Mouse (Mus musculus) heart, embryonic 12.5 days (tissue): ENCODE measurements around the gene Trim63. TPM values are rescaled to one million over a fixed set of nuclear protein-coding genes. Genes with fewer than 3 reads are reported as not detected.

Experiments
- ATAC-seq: fragments of 200-750 bp; cut with Nextera tagmentation; 2 replicates; pipeline ENCODE4 v1.8.0; 2017; ENCODE audit warnings: moderate TSS enrichment, moderate library complexity; ENCODE audit not compliant: insufficient number of reproducible peaks, low FRiP score
- H3K27ac ChIP-seq: fragments of 300-500 bp; sonication (generic); 2 replicates; pipeline ENCODE4 v1.5.1; 2016; ENCODE audit warnings: mild to moderate bottlenecking, moderate library complexity; ENCODE audit not compliant: poor library complexity, severe bottlenecking
- H3K27me3 ChIP-seq: fragments of 300-500 bp; sonication (generic); replicated peaks from 2 replicates; pipeline ENCODE4 v1.6.1; 2016; ENCODE audit warnings: mild to moderate bottlenecking, moderate library complexity
- H3K36me3 ChIP-seq: fragments of 300-500 bp; sonication (generic); 2 replicates; pipeline ENCODE4 v1.6.1; 2016; ENCODE audit warnings: mild to moderate bottlenecking, moderate library complexity
- H3K4me1 ChIP-seq: fragments of 300-500 bp; sonication (generic); replicated peaks from 2 replicates; pipeline ENCODE4 v1.6.1; 2016; ENCODE audit warnings: mild to moderate bottlenecking
- H3K4me2 ChIP-seq: fragments of 300-500 bp; sonication (generic); 2 replicates; pipeline ENCODE4 v1.6.1; 2016; ENCODE audit warnings: mild to moderate bottlenecking, moderate library complexity
- H3K4me3 ChIP-seq: fragments of 300-500 bp; sonication (generic); 2 replicates; pipeline ENCODE4 v1.5.1; 2016; ENCODE audit warnings: mild to moderate bottlenecking
- H3K9ac ChIP-seq: fragments of 300-500 bp; sonication (generic); 2 replicates; pipeline ENCODE4 v1.6.1; 2016; ENCODE audit warnings: mild to moderate bottlenecking, moderate library complexity
- H3K9me3 ChIP-seq: fragments of 300-500 bp; sonication (generic); replicated peaks from 2 replicates; pipeline ENCODE4 v1.6.1; 2016; ENCODE audit warnings: mild to moderate bottlenecking, moderate library complexity
- WGBS: fragments of 180-500 bp; shearing (Covaris S2); methylation state at CpG from one replicate; pipeline ENCODE4 v1.1.7; 2016; 5-methylcytosine and 5-hydroxymethylcytosine counted together
- polyA plus RNA-seq: library from polyadenylated mRNA; unstranded; fragments of >200 nt; fragmentation: Nextera tagmentation; extraction: Ambion mirVana; gene quantifications from 2 replicates; pipeline ENCODE4 v1.2.1, GENCODE M21; 2016

The Trim63 gene
- polyA plus RNA-seq, 1 experiment from 2014 or later, result 93.9 TPM

DNA sequence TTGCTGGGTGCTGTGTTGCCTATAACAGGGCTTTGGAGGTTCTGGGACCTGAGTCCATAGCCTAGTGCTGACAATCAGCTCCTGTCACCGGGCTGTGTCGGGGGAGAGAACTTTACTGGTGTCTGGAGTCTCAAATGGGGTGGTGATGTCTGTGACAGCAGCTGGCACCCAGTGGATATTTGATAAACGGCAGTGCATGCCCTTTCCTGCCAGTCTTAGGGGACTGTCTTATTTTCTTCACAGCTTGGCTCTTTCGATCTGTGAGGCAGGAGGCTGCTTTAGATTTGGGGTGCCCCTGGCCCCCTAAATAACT, 15.5 kb upstream of the Trim63 start:
- 24% methylated on average over 4 of the region's 4 CpGs for WGBS
- H3K36me3 ChIP-seq, result no peaks in the 10 kb centered on the region
- peak overlapping the region; percentile 82 for H3K27ac ChIP-seq
- H3K9me3 ChIP-seq, result peaks cover 3% of the 10 kb centered on the region; the same call in 1 of the 2 replicates
- no peaks in the 10 kb centered on the region for H3K27me3 ChIP-seq
- H3K4me1 ChIP-seq, result peaks cover 42% of the 10 kb centered on the region
- H3K4me3 ChIP-seq, result no peak overlapping the region
- peak; percentile 40; the same call in 1 of the 2 replicates for ATAC-seq
- H3K9ac ChIP-seq, result peak overlapping the region; percentile 42; the same call in 1 of the 2 replicates
- peak overlapping the region; percentile 41 for H3K4me2 ChIP-seq

GRCm38 (mm10) chr4:134300316-134300715, 14.6 kb upstream of the Trim63 start:
- no peak overlapping the region for H3K9ac ChIP-seq
- peak overlapping the region; percentile 82 for H3K27ac ChIP-seq
- H3K4me3 ChIP-seq, result no peak overlapping the region
- WGBS, result 45% methylated on average over 9 of the region's 9 CpGs
- peak overlapping the region; percentile 41 for H3K4me2 ChIP-seq
- peak; percentile 16; the same call in 1 of the 2 replicates for ATAC-seq
- no peaks in the 10 kb centered on the region for H3K27me3 ChIP-seq
- peaks cover 3% of the 10 kb centered on the region; the same call in 1 of the 2 replicates for H3K9me3 ChIP-seq
- no peaks in the 10 kb centered on the region for H3K36me3 ChIP-seq
- H3K4me1 ChIP-seq, result peaks cover 39% of the 10 kb centered on the region

GRCm38 (mm10) chr4:134302084-134302483, 12.8 kb upstream of the Trim63 start:
- Histone ChIP-seq H3K4me2 (no peak overlapping the region), H3K9me3 (no peaks in the 10 kb centered on the region), H3K27me3 (no peaks in the 10 kb centered on the region), H3K36me3 (no peaks in the 10 kb centered on the region), H3K9ac (no peak overlapping the region), H3K27ac (peak overlapping the region; percentile 63), H3K4me1 (peaks cover 45% of the 10 kb centered on the region), H3K4me3 (no peak overlapping the region)
- 61% methylated on average over 5 of the region's 5 CpGs for WGBS
- ATAC-seq, result no peak

DNA sequence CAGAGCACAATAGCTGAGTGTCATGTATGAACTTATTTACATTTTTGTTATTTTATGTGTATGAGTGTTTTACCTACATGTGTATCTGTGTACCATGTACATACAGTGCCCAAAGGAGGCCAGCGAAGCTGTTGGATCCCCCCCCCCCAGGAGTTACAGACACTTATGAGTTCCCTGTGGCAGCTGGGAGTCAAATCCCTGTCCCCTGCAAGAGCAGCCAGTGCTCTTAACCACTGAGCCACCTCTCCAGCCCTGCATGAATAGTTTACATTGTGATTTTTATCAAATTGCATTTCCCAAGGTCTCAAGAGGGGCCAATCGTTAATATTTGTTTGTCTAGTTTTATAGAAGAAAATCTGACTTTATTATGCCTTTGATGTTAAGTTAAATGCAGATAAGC, 8.0 kb upstream of the Trim63 start:
- Histone ChIP-seq H3K4me1 (peaks cover 27% of the 10 kb centered on the region), H3K36me3 (no peaks in the 10 kb centered on the region), H3K9me3 (no peaks in the 10 kb centered on the region), H3K4me3 (no peak overlapping the region), H3K4me2 (peak overlapping the region; percentile 54), H3K27me3 (no peaks in the 10 kb centered on the region), H3K9ac (no peak overlapping the region; the same call in 1 of the 2 replicates), H3K27ac (peak overlapping the region; percentile 30; the same call in 1 of the 2 replicates)
- no peak for ATAC-seq
- WGBS, result 62% methylated on average over 2 of the region's 2 CpGs

- H3K4me1 ChIP-seq, result peaks cover 21% of the 10 kb centered on the region
- peak overlapping the region; percentile 45; the same call in 1 of the 2 replicates for H3K9ac ChIP-seq
- H3K27ac ChIP-seq, result peak overlapping the region; percentile 30
- peak; percentile 76 for ATAC-seq
- H3K4me2 ChIP-seq, result peak overlapping the region; percentile 54
- WGBS, result 16% methylated on average over 12 of the region's 12 CpGs
- no peaks in the 10 kb centered on the region for H3K27me3 ChIP-seq
- 0 out of 2 replicates have a peak overlapping the region, but pooled peaks have one; percentile 4 for H3K4me3 ChIP-seq
- no peaks in the 10 kb centered on the region for H3K36me3 ChIP-seq
- no peaks in the 10 kb centered on the region for H3K9me3 ChIP-seq
These were observed 7.4 kb upstream of the Trim63 start for GRCm38 (mm10) chr4:134307367-134308072.

DNA sequence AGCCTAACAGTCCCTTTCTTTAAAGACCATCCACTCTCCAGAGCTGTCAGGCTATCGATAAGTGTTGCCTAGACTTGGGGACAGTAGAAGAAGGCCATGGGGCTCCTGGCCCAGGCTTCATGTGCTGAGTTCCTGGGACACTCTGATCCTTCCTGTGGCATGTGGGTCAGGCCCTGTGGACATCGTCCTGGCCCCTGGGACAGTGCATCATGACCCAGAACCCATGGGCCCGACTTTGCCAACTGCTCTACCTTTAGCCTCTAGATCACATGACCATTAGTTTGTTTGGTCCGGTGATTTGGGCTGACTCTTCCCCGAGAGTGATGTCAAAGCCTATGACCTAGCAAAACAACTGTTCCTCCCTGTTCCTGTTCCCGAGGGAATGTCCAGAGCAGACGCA, 4.8 kb upstream of the Trim63 start:
- no peak overlapping the region for H3K4me2 ChIP-seq
- ATAC-seq, result no peak
- H3K9me3 ChIP-seq, result peaks cover 5% of the 10 kb centered on the region
- 78% methylated on average over 7 of the region's 7 CpGs for WGBS
- H3K4me1 ChIP-seq, result peaks cover 29% of the 10 kb centered on the region
- H3K27ac ChIP-seq, result no peak overlapping the region
- H3K36me3 ChIP-seq, result no peaks in the 10 kb centered on the region
- no peak overlapping the region for H3K9ac ChIP-seq
- H3K27me3 ChIP-seq, result no peaks in the 10 kb centered on the region
- no peak overlapping the region for H3K4me3 ChIP-seq

DNA sequence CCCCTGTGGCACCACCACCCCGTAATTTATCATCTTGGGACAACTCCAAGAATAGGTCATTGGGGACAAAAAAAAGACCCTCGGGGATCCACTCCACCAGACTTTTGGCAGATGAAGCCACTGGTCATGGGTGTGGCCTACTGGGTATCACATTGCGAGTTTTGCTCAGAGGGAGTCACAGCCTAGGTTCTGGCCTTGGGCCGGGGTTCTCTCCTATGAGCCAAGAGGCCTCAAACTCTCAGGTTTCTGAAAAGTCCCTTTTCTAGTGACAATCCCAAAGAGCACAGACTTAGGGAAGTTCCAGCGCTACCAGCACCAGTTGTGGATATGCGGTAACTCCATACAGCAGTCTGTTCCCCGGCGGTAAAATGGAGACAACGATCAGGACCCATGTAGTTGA, 4.3 kb upstream of the Trim63 start:
- Histone ChIP-seq H3K4me3 (no peak overlapping the region), H3K36me3 (no peaks in the 10 kb centered on the region), H3K4me2 (no peak overlapping the region), H3K27ac (no peak overlapping the region), H3K9me3 (peaks cover 5% of the 10 kb centered on the region), H3K9ac (no peak overlapping the region), H3K4me1 (peaks cover 29% of the 10 kb centered on the region), H3K27me3 (no peaks in the 10 kb centered on the region)
- WGBS, result 83% methylated on average over 9 of the region's 9 CpGs
- ATAC-seq, result no peak

GRCm38 (mm10) chr4:134311784-134312183, 3.1 kb upstream of the Trim63 start:
- WGBS, result 80% methylated on average over 9 of the region's 9 CpGs
- Histone ChIP-seq H3K9ac (no peak overlapping the region), H3K27me3 (no peaks in the 10 kb centered on the region), H3K9me3 (peaks cover 5% of the 10 kb centered on the region), H3K4me2 (no peak overlapping the region), H3K36me3 (no peaks in the 10 kb centered on the region), H3K27ac (no peak overlapping the region), H3K4me1 (peaks cover 26% of the 10 kb centered on the region), H3K4me3 (no peak overlapping the region)
- ATAC-seq, result no peak

DNA sequence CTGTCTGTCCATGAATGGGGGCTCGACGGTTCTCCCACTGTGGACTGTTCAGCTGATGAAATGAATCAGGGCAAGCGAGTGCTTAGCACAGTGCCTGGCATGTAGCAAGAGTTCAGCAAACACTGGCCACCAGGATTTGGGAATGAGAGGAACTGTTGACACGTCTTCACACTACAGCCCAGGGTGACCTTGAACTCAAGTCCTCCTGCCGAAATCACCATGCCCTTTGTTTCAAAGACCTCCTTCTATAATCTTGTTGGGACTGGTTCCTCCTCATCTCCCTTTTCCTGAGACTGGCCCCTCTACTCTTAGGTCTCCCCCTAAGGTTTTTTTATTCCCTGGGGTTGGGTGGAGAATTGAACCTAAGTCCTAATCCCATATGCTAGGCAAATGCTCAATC, 2.6 kb upstream of the Trim63 start:
- Histone ChIP-seq H3K4me3 (no peak overlapping the region), H3K27ac (no peak overlapping the region), H3K4me1 (peaks cover 24% of the 10 kb centered on the region), H3K9me3 (peaks cover 5% of the 10 kb centered on the region), H3K9ac (no peak overlapping the region), H3K36me3 (peaks cover 2% of the 10 kb centered on the region), H3K4me2 (no peak overlapping the region), H3K27me3 (no peaks in the 10 kb centered on the region)
- ATAC-seq, result no peak
- 88% methylated on average over 5 of the region's 5 CpGs for WGBS

DNA sequence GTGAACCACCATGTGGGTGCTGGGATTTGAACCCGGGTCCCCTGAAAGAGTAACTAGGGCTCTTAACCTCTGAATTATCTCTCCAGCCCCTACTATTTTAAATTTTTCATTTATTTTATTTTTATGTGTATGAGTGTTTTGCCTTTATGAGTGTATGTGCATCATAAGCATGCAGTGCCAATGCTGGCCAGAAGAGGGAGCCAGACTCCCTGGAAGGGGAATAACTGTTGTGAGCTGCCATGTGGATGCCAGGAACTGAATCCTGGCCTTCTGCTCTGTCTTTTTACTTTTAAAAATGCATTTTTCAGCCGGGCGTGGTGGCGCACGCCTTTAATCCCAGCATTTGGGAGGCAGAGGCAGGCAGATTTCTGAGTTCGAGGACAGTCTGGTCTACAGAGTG, 2.0 kb upstream of the Trim63 start:
- Histone ChIP-seq H3K27me3 (no peaks in the 10 kb centered on the region), H3K36me3 (peaks cover 8% of the 10 kb centered on the region), H3K4me2 (no peak overlapping the region), H3K4me3 (no peak overlapping the region), H3K9me3 (peaks cover 5% of the 10 kb centered on the region), H3K9ac (no peak overlapping the region), H3K4me1 (peaks cover 24% of the 10 kb centered on the region), H3K27ac (no peak overlapping the region)
- ATAC-seq, result no peak
- 93% methylated on average over 6 of the region's 6 CpGs for WGBS

GRCm38 (mm10) chr4:134314081-134314655, 752 bp upstream of the Trim63 start:
- Histone ChIP-seq H3K27ac (peak overlapping the region; percentile 98), H3K27me3 (no peaks in the 10 kb centered on the region), H3K36me3 (peaks cover 20% of the 10 kb centered on the region), H3K4me3 (0 out of 2 replicates have a peak overlapping the region, but pooled peaks have one; percentile 57), H3K9ac (no peak overlapping the region), H3K4me2 (peak overlapping the region; percentile 74; the same call in 1 of the 2 replicates), H3K4me1 (peaks cover 32% of the 10 kb centered on the region), H3K9me3 (peaks cover 5% of the 10 kb centered on the region)
- 70% methylated on average over 4 of the region's 4 CpGs for WGBS
- ATAC-seq, result no peak
